Mouse (Mus musculus) stomach, postnatal 0 days (tissue): ENCODE results near the gene Smg6.

Experiments
- CTCF ChIP-seq: IDR thresholded peaks from 2 replicates; pipeline ENCODE4 v1.5.1; 2016; ENCODE audit warnings: antibody characterized with exemption, low read depth, mild to moderate bottlenecking, moderate library complexity
- EP300 ChIP-seq: optimal IDR thresholded peaks from 2 replicates; pipeline ENCODE3; 2016; ENCODE audit warnings: antibody characterized with exemption

DNA sequence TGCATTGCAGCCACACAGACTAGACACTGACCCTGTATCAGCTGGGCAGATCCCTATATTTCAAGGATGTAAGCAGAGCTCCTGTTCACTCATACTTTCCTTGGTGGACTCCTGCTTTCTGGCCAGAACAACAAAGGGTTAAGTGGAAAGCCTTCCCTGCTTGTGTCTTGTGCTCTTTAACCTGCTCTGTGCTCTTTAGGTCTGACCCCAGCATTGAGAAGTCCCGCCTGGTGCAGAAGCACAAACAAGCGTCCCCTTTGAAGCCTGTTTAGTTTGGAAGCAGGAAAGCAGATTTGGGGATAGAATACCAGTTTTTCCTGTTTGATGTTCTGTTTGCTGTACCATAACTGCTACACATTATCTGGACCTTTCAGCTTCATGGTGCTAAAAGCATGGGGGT is 232.3 kb downstream of the Smg6 start:
- TF ChIP-seq CTCF: no peak
- TF ChIP-seq EP300: no peak
